Mouse (Mus musculus): ENCODE results near the gene Cnih2. TPM values are rescaled to one million over a fixed set of nuclear protein-coding genes. Genes with fewer than 3 reads are reported as not detected.

Gene Cnih2
- total RNA-seq, 4 experiments from 2014 or later: 0.19 to 0.27 TPM; not detected in 2

- DNase-seq (ENCODE audit: low spot score): no peak
These were observed 29.6 kb downstream of the Cnih2 start for GRCm38 (mm10) chr19:5068570-5069234.

GRCm38 (mm10) chr19:5067867-5068569, 30.3 kb downstream of the Cnih2 start, which contains the start of gene Cd248:
Cd248 (plus strand) TSS chr19:5068078.
- peak; percentile 61 for DNase-seq (ENCODE audit: low spot score)

- no peak for DNase-seq (ENCODE audit: low spot score)
These were observed 31.1 kb downstream of the Cnih2 start for GRCm38 (mm10) chr19:5067040-5067799.

- no peak for DNase-seq (ENCODE audit: low spot score)
These were observed 33.2 kb downstream of the Cnih2 start for GRCm38 (mm10) chr19:5065104-5065503.

- no peak for DNase-seq (ENCODE audit: low spot score)
These were observed 35.9 kb downstream of the Cnih2 start for GRCm38 (mm10) chr19:5062446-5062845.

- no peak for DNase-seq (ENCODE audit: low spot score)
These were observed 36.3 kb downstream of the Cnih2 start for GRCm38 (mm10) chr19:5062041-5062440.

- DNase-seq (ENCODE audit: low spot score): no peak
These were observed 37.7 kb downstream of the Cnih2 start for GRCm38 (mm10) chr19:5060365-5061330.

- no peak for DNase-seq (ENCODE audit: low spot score)
These were observed 39.2 kb downstream of the Cnih2 start for GRCm38 (mm10) chr19:5058801-5059771.

- no peak for DNase-seq (ENCODE audit: low spot score)
These were observed 40.2 kb downstream of the Cnih2 start for GRCm38 (mm10) chr19:5057876-5058775.

GRCm38 (mm10) chr19:5056251-5056650, 42.1 kb downstream of the Cnih2 start:
- no peak for DNase-seq (ENCODE audit: low spot score)

GRCm38 (mm10) chr19:5053909-5054308, 44.4 kb downstream of the Cnih2 start:
- DNase-seq (ENCODE audit: low spot score): no peak

- no peak for DNase-seq (ENCODE audit: low spot score)
These were observed 45.5 kb downstream of the Cnih2 start for GRCm38 (mm10) chr19:5052853-5053252.

GRCm38 (mm10) chr19:5052166-5052822, 46.0 kb downstream of the Cnih2 start:
- no peak for DNase-seq (ENCODE audit: low spot score)

- no peak for DNase-seq (ENCODE audit: low spot score)
These were observed 46.8 kb downstream of the Cnih2 start for GRCm38 (mm10) chr19:5051515-5051914.

- DNase-seq (ENCODE audit: low spot score): no peak
These were observed 47.3 kb downstream of the Cnih2 start for GRCm38 (mm10) chr19:5051031-5051430.

GRCm38 (mm10) chr19:5050047-5050905, 48.0 kb downstream of the Cnih2 start, which contains the start of gene Rin1:
Rin1 (plus strand) TSS chr19:5050481.
- DNase-seq (ENCODE audit: low spot score): no peak

- no peak for DNase-seq (ENCODE audit: low spot score)
These were observed 49.0 kb downstream of the Cnih2 start for GRCm38 (mm10) chr19:5049325-5049724.
